Mouse (Mus musculus): ENCODE measurements around the gene Fndc7.
"Not testable (repeated sequence)": the region's sequence is repeated elsewhere in the genome, so short reads cannot be mapped to it uniquely, and the experiment has no call there.

The Fndc7 gene

DNA sequence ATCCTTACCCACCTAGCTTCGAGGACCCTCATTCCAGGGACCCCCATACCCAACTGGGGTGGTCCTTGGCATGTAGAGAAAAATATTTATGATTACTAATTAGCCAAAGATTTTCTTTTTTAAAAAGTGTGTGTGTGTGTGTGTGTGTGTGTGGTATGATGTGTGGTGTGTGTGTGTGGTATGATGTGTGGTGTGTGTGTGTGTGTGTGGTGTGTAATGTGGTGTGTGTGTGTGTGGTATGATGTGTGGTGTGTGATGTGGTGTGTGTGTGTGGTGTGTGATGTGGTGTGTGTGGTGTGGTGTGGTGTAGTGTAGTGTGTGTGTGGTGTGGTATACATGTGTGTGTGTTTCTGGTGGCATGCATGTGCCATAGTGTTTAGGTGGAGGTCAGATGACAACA lies 2.3 kb upstream of the Fndc7 start:
- DNase-seq (ENCODE audit: extremely low read depth, insufficient read length, low spot score): no peak

DNA sequence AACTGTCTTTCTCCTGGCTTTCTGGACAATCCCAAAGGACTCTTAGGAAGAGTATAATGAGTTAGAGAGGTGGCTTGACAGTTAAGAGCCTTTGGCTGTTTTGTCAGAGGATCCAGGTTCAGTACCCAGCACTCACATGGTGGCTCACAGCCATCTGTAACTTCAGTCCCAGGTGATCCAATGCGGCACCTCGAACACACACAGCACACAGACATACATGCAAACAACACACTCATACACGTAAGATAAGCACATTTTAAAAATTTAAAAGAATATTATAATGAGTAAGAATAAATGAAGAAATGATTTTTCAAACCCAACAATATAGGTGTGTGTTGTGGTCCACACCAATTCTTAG lies 2.2 kb downstream of the Fndc7 start:
- DNase-seq (ENCODE audit: extremely low read depth, insufficient read length, low spot score): no peak

- DNase-seq (ENCODE audit: extremely low read depth, insufficient read length, low spot score): no peak
Measured at GRCm38 (mm10) chr3:108886934-108887617, 2.7 kb downstream of the Fndc7 start.

- no peak for DNase-seq (ENCODE audit: extremely low read depth, insufficient read length, low spot score)
Measured at GRCm38 (mm10) chr3:108885686-108886530, 3.9 kb downstream of the Fndc7 start.

- no peak for DNase-seq (ENCODE audit: extremely low read depth, insufficient read length, low spot score)
Measured at GRCm38 (mm10) chr3:108884706-108885289, 5.0 kb downstream of the Fndc7 start.

GRCm38 (mm10) chr3:108883067-108883466 lies 6.7 kb downstream of the Fndc7 start:
- no peak for DNase-seq (ENCODE audit: extremely low read depth, insufficient read length, low spot score)

- DNase-seq (ENCODE audit: extremely low read depth, insufficient read length, low spot score): peak; percentile 52
Measured at GRCm38 (mm10) chr3:108881873-108882272, 7.9 kb downstream of the Fndc7 start.

DNA sequence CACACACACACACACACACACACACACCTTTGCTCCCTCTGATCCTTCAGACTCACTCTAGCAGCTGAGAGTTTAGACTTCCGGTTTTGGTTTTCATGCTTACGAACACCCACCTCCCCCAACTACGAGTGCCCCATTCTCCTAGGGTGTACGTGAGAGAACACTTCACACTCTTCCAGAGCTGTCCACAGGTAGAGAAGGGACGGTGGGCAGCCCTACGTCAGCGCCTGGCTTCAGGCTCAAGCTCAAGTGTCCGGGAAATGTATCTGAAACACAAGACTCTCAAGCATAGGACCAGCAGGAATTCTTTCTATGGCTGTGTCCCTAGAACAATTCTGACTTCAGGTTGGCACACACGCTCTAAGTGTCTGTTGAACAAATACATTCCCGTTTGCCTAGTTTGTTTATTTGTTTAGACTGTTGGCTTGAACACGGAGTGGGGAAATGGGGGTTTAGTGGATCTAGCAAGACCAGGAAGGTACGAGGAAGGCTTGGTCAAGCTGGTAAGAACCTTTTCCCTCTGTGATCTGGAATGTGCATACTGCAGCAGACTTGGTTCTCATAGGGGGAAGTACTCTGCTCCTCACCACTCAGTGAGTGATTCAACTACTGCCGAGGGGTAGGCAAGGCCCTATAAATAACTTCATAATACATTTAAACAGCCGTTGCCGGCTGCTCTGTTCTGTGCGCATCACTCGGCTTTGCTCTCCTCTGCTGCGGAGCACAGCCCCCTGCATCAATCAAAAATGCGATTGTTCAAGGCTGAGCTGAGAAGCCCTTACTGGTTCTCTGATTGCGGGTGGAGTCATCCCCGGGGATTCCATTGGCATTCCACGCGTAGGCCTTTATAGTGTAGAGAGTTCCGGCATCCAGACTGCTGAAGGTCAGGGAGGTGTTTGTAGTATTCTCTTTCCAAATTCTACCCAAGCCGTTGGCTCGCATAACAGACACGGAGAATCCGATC lies 9.0 kb downstream of the Fndc7 start:
- no peak for DNase-seq (ENCODE audit: extremely low read depth, insufficient read length, low spot score)

DNA sequence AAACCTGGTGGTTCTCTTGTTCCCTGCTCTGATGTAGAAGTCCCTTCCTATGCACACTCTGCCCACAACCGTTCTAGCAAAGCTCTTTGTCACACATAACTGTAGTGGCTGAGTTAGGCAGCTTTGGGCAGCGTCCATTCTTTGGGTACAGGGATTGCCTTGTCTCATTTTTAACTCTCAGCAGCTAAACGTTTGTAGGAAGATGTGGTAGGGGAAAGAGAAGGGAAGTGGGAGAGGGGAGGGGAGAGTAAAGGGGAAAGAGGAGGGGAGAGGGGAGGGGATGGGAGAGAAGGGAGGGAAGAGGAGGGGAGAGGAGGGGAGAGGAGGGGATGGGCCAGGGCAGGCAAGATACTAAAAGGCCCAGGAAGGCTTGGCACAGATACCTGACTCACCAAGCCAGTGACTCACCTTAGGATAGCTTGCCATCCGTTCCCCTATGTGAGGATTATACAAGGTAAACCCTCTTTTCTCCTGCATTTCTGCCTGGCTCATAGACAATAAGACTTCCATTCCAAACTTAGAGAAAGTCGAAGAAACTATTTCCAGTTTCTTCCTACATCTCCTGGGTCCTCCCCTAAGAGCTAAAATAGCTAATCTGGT lies 9.9 kb downstream of the Fndc7 start:
- DNase-seq (ENCODE audit: extremely low read depth, insufficient read length, low spot score): no peak

- no peak for DNase-seq (ENCODE audit: extremely low read depth, insufficient read length, low spot score)
Measured at GRCm38 (mm10) chr3:108879129-108879528, 10.7 kb downstream of the Fndc7 start.

GRCm38 (mm10) chr3:108870631-108871030 lies 19.2 kb downstream of the Fndc7 start:
- no peak for DNase-seq (ENCODE audit: extremely low read depth, insufficient read length, low spot score)

DNA sequence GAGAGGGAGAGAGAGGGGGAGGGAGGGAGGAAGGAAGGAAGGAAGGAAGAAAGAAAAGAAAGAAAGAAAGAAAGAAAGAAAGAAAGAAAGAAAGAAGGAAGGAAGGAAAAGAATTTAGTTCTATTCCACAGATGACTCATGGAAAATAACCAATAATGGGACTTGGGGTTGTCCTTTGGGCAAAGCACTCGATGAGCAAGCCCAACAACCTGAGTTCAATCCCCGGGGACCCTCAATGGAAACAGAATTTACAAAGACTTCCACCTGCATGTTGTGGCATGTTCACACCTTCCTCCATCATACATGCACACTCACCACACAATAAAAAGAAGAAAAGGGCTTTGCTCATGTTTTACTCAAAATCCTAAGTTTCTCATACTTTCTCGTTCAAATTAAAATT lies 22.4 kb downstream of the Fndc7 start:
- DNase-seq (ENCODE audit: extremely low read depth, insufficient read length, low spot score): no peak

DNA sequence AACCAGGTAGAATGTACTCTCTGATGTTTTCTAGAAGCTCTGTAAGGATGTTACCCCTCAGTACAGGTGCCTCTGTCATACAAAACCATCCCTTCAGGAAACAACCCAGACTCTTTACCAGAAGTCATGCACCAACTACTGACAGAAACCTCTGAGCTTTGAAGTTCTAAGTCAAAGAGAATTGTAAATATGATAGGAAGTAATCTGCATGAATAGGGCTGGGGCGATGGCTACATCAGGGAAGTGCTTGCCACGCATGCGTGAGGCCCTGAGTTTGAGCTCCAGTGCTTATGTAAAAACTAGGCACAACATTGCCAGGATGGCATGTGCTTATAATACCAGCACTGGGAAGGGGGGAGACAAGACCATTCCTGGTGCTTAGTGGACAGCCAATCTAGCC lies 24.1 kb downstream of the Fndc7 start:
- DNase-seq (ENCODE audit: extremely low read depth, insufficient read length, low spot score): no peak

DNA sequence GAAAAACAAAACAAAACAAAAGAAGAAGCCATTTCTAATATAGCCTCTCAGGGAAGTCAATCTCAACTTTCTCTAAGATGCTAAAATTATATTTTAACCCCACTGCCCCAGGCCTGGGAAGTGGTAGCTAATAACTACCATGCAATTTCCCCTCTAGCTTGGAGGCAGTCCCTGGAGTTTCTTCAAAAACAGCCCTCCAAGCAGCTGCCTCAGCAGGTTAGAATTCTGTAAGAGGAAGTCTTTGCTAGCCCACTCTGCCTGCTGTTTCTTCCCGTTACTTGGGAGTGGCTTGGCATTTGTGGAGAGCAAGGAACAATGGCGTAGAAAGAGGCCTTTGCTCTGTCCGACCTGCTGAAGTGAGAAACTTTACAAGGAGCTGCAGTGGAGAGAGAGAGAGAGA lies 24.7 kb downstream of the Fndc7 start:
- no peak for DNase-seq (ENCODE audit: extremely low read depth, insufficient read length, low spot score)

- DNase-seq (ENCODE audit: extremely low read depth, insufficient read length, low spot score): peak; percentile 59
Measured at GRCm38 (mm10) chr3:108863091-108863490, 26.7 kb downstream of the Fndc7 start.

DNA sequence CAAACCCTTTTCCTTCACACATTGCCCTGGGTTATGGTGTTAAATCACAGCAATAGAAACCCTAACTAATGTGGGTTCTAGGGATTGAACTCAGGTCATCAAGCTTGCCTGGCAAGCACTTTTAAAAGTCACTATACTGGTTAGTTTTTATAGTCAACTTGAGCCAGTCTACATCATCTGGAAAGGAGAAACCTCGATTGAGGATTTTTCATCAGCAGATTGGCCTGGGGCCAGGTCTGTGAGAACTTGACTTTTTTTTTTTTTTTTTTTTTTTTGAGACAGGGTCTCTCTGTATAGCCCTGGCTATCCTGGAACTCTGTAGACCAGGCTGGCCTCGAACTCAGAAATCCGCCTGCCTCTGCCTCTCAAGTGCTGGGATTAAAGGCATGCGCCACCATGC lies 27.5 kb downstream of the Fndc7 start:
- not testable (repeated sequence) for DNase-seq (ENCODE audit: extremely low read depth, insufficient read length, low spot score)

GRCm38 (mm10) chr3:108860786-108861185 lies 29.0 kb downstream of the Fndc7 start:
- DNase-seq (ENCODE audit: extremely low read depth, insufficient read length, low spot score): no peak

GRCm38 (mm10) chr3:108858231-108858770 lies 31.5 kb downstream of the Fndc7 start:
- peak; percentile 78 for DNase-seq (ENCODE audit: extremely low read depth, insufficient read length, low spot score)

GRCm38 (mm10) chr3:108857714-108858113 lies 32.1 kb downstream of the Fndc7 start:
- DNase-seq (ENCODE audit: extremely low read depth, insufficient read length, low spot score): no peak

DNA sequence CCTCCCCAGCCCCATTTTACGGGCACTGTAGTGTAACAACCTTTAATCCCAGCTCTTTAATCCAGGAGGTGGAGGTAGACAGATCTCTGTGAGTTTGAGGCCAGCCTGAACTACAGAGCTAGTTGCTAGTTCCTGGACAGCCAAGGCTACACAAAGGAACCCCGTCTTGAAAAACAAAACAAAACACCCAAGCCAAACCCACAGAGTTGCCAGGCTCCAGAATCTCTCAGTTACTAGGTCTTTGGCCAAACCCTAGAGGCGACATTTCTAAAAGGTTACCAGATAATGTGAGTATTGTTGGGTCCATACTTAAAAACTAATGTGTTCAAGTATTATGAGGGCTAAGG lies 32.7 kb downstream of the Fndc7 start:
- no peak for DNase-seq (ENCODE audit: extremely low read depth, insufficient read length, low spot score)
